Mouse (Mus musculus): Measurements from ENCODE around the gene Rps15.

DNA sequence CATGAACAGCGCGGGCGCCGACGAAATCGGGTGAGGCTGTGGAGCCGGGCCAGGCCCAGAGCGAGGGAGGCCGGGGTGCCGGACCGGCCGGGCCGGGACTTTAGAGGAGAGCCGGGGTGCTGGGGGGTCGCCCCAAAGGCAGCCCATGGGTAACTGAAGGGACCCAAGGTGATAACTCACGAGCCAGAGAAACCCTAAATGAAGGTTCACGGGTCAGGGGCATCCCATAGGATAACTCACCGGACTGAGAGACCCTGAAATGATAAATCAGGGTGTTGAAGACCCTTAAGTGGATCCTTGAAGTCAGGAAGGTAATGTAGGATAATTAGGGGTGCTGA lies 27.1 kb upstream of the Rps15 start:
- no peak for TF ChIP-seq POLR2A (IDR thresholded peaks at IDR 0.05; ENCODE audit: insufficient read depth, low read depth, low read length)
- TF ChIP-seq CTCF (IDR thresholded peaks at IDR 0.05; ENCODE audit: insufficient read depth, low read depth, low read length): no peak
